Mouse (Mus musculus) olfactory bulb, adult 2 months (tissue): ENCODE data around the gene Arpc4.

ENCODE experiments used
- CTCF ChIP-seq: fragments of 200-500 bp; IDR thresholded peaks from 2 replicates; pipeline ENCODE4 v1.5.1; 2012; ENCODE audit warnings: low read depth, mild to moderate bottlenecking, low read length, moderate library complexity; ENCODE audit not compliant: insufficient read depth
- POLR2A ChIP-seq: fragments of 200-500 bp; IDR thresholded peaks from 2 replicates; pipeline ENCODE4 v1.6.1; 2012; ENCODE audit warnings: mild to moderate bottlenecking, low read depth, low read length, moderate library complexity; ENCODE audit not compliant: insufficient read depth

DNA sequence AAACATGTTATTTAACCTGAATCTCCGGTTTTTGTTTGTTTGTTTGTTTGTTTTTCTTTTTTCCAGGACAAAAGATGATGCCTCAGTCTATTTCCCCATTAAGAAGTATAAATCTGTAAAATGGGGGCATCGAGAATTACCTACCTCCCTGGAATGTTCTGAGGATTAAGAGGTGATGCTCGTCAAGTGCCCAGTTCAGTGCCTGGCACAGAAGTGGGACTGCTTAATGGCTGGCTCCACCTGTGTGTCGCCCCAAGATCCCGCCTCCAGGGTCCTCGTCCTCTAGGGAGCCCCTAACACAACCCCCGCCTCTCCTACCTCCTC, 781 bp upstream of the Arpc4 start:
- TF ChIP-seq CTCF (no peak), POLR2A (no peak)
